Mouse (Mus musculus) brain, adult 10 weeks (tissue): ENCODE measurements around the gene Ddx19a. TPM values are rescaled to one million over a fixed set of nuclear protein-coding genes. Genes with fewer than 3 reads are reported as not detected.

Source experiments
- polyA plus RNA-seq: library from polyadenylated mRNA; stranded (reverse); fragments of 350-450 nt; fragmentation: Illumina TruSeq; extraction: RNeasy Lipid Tissue Mini Kit (QIAGEN cat#74804); gene quantifications from one replicate; pipeline ENCODE4 v1.2.3, GENCODE M21; 2015; ENCODE audit warnings: low read depth, low replicate concordance

Ddx19a gene
- polyA plus RNA-seq: 26.1 TPM

GRCm38 (mm10) chr8:110997547-110998531 lies at the start of gene Ddx19a:
Gene Ddx19a, minus strand, starts transcription at chr8:110997800.

DNA sequence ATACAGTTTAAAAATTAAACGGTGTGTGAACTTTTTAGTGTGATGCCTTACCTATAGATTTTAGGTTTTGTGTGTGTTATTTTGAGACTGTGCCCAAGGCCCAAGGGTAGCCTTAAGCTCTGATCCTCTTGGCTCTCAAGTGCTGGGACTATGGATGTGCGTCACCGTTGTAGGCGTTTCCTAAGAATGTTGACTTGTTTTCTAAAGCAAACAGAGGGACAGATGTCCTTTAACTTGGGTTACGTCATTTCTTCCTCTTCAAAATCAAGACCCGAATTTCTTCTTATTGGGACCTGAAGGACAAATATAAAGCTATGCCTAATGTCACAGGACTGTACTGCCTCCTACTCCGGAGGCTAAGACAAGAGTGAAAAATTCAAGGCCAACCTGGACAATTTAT lies 35.3 kb upstream of the Ddx19a start, which contains the start of gene Aars:
Gene Aars (plus strand): TSS at position 229 of the 400 bp plus-strand sequence.

GRCm38 (mm10) chr8:111031572-111031971 lies 34.0 kb upstream of the Ddx19a start, which contains the start of gene Ddx19b:
Gene Ddx19b, minus strand, starts transcription at chr8:111031751.

Other genes with a start within 250 kb of the Ddx19a start
- 92.1 TPM for gene Il34, start 191.9 kb downstream of the Ddx19a start, polyA plus RNA-seq
- 42.8 TPM for gene Cog4, start 151.2 kb downstream of the Ddx19a start, polyA plus RNA-seq
- 40.0 TPM for gene Sf3b3, start 151.0 kb downstream of the Ddx19a start, polyA plus RNA-seq
- 10.2 TPM for gene Fuk, start 95.3 kb downstream of the Ddx19a start, polyA plus RNA-seq
- 55.0 TPM for gene St3gal2, start 77.9 kb downstream of the Ddx19a start, polyA plus RNA-seq
- gene Ddx19b, start 34.0 kb upstream of the Ddx19a start, polyA plus RNA-seq: 14.5 TPM
- 67.3 TPM for gene Aars, start 35.3 kb upstream of the Ddx19a start, polyA plus RNA-seq
- not detected for gene Exosc6, start 58.5 kb upstream of the Ddx19a start, polyA plus RNA-seq
- 4.3 TPM for gene Clec18a, start 94.6 kb upstream of the Ddx19a start, polyA plus RNA-seq
- gene Pdpr, start 96.8 kb upstream of the Ddx19a start, polyA plus RNA-seq: 16.4 TPM